Mouse (Mus musculus): ENCODE results near the gene Tmem144.

DNA sequence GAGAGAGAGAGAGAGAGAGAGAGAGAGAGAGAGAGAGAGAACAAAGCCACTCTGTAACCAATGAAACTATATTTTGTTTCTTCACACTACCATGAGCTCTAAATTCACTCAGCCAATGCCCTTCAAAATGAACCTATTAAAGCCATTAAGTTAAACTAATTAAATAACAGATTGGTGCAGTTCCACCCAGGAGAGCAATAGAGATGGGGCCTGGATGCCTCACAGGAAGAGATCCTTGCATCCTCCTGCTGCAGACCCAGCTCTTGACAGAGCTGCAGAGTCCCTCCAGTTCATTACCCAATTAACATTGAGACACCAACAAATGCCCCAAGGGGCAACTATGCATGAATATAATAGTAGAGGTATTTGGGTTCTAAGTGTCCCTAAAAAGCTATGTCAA is 23.3 kb downstream of the Tmem144 start:
- no peak for TF ChIP-seq CTCF (IDR thresholded peaks at IDR 0.05; ENCODE audit: low read depth)
- no peak for TF ChIP-seq EP300 (IDR thresholded peaks at IDR 0.05; ENCODE audit: low read depth)

All from liver, postnatal 0 days (tissue).